Mouse (Mus musculus): ENCODE results near the gene Plk1.

Plk1 gene

GRCm38 (mm10) chr7:122191097-122191496 lies 31.9 kb downstream of the Plk1 start:
- no peak for DNase-seq (ENCODE audit: inconsistent age in 2 of 2, low spot score in 1 of 2)

DNA sequence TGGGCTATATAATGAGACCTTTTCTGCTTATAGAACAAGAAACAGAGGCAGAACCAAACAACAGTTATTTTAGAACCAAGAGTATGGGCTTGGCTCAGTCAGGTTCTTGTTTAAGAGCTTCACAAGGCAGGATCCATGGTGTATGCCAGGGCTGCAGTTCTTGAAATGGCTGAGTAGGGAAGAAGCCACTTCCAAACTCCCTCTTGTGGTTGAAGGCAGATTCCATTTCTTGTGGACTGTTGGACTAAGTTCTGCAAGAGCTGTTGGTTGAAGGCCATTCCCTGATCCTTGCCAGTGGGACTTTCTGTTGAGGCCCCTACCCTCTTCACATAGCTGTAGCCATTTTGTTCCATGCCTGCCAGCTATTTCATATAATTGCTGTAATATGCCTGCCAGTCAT lies 34.7 kb downstream of the Plk1 start:
- no peak for DNase-seq (ENCODE audit: inconsistent age in 2 of 2, low spot score in 1 of 2)

DNA sequence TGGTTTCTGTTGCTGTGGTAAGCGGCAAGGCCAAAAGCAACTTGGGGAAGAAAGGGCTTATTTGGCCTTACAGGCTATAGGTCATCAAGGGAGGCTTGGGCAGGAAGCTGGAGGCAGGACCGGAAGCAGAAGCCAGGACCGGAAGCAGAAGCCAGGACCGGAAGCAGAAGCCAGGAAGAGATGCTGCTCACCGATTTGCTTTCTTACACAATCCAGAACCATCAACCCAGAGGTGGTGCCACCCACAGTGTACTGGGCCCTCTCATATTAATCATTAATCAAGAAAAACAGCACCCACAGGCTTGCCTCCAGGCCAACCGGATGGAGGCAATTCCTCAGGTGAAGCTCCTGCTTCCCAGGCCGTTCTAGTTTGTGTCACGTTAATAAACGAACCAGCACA lies 37.5 kb downstream of the Plk1 start:
- no peak for DNase-seq (ENCODE audit: inconsistent age in 2 of 2, low spot score in 1 of 2)

DNA sequence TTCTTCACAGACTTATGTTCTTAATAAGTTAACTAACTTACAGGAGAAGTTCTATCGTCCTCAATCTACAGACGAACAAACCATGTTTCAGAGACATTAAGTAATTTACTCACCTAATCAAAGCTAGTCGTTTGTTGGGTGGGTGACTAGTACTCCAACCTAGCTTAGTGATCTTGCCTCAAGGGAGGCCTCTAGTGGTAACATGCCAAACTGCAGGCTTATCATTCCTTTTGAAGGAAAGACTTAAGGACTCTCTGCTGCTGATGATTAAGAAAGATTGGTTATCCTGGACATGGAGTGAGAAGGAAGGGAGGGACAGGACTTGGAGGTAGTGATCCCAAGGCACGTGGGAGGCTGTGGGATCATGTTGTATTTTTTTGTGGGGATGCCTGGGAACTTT lies 38.1 kb downstream of the Plk1 start:
- peak; percentile 18 to 77 for DNase-seq (ENCODE audit: inconsistent age in 2 of 2, low spot score in 1 of 2)

- peak in 1 of 2 experiments; percentile 74 for DNase-seq (ENCODE audit: inconsistent age in 2 of 2, low spot score in 1 of 2)
These were observed 40.1 kb downstream of the Plk1 start for GRCm38 (mm10) chr7:122199296-122199695.

DNA sequence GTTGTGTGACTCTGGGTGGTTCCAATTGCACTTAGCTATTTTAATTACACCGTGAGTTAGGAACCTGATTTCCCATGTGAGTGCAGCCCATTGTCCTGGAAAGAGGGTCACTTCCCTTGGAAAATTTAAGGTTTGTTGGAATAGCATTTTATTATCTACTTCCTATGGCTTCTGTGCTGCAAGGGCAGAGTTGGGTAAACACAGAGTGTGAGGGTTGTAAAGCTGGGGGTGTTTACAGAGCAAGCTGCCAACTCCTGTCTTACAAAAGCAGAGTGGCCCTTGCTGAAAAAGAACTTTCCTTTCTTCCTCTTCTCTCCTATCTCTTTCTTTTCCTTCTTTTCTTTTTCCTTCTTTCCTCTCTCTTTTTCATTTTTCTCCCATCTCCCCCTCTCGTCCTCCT lies 44.7 kb downstream of the Plk1 start:
- DNase-seq (ENCODE audit: inconsistent age in 2 of 2, low spot score in 1 of 2): no peak

GRCm38 (mm10) chr7:122206121-122206520 lies 46.9 kb downstream of the Plk1 start:
- DNase-seq (ENCODE audit: inconsistent age in 2 of 2, low spot score in 1 of 2): no peak

DNA sequence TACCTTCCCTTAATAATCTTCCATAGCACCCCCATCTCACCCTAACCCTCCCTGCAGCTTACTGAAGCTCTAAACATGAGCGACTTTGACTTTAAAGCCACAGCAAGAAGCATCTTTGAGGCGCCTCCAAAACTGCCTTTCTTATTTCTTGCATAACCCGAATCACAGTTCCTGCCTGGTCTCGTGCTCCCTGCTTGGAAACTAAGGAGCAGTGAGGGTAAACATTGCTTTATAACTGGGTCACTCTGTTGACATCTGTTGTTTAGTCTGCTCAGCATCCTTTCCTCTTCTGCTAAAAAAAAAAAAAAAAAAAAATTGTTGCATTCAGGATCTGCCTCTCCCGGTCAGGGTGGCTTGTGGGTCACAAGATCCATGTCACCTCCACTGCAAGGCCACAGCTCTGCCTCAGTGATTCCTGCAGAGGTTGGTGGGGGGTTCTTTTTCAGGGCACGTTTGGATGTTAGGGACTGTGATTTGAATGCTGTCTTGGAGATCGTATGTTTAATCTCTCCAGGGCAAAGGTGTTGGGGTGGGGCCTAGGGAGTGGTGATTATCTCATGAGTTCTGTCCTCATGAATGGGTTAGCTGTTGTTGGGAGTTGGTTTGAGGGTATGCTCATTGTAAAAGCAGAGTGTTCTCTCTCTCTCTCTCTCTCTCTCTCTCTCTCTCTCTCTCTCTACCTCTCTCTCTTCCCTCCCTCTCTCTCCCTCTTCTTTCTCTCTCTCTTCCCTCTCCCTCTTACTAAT lies 49.2 kb downstream of the Plk1 start:
- DNase-seq (ENCODE audit: inconsistent age in 2 of 2, low spot score in 1 of 2): no peak

DNA sequence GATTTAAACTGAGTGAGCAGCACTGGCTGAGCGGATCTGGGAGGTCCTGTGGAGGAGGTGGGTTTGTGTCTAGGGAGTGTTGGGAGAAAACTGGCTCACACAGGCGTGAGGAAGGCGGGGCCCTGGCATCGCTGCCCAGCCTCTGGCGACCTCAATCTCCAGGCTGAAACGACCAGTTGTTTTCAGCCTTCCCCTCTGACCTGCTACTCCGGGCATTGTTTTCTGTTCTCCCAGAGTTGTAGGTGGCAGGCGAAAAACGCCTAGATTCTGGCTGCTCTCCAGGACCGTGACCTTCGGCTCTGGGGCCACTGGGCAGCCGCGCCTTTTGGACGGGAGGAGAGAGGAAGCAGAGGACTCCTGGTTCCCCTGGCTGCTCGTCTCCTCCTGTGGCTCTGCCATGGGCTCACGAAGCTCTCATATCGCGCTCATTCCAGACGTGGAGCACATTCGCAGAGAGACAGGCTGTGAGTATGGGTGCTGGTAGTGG lies 60.1 kb downstream of the Plk1 start, which contains the start of gene Chp2:
Chp2 (plus strand) TSS at position 182 of the 487 bp plus-strand sequence.
- peak; percentile 41 to 70 for DNase-seq (ENCODE audit: inconsistent age in 2 of 2, low spot score in 1 of 2)

Measured in adrenal gland, adult (tissue).